Mouse (Mus musculus) brain, embryonic 14.5 days (tissue): ENCODE measurements around the gene Lrrc8e.

ENCODE experiments used
- CTCF ChIP-seq: fragments of 200-500 bp; IDR thresholded peaks from 2 replicates; pipeline ENCODE4 v1.5.1; 2012; ENCODE audit warnings: inconsistent platforms, mild to moderate bottlenecking, moderate library complexity, borderline replicate concordance; ENCODE audit not compliant: insufficient read depth, insufficient read length; ENCODE audit errors: extremely low read depth
- POLR2A ChIP-seq: fragments of 200-500 bp; IDR thresholded peaks from 2 replicates; pipeline ENCODE4 v1.6.1; 2012; ENCODE audit warnings: mild to moderate bottlenecking, inconsistent platforms, borderline replicate concordance; ENCODE audit not compliant: poor library complexity, insufficient read depth, insufficient read length, severe bottlenecking; ENCODE audit errors: extremely low read depth

- TF ChIP-seq CTCF (no peak), POLR2A (no peak)
Measured at GRCm38 (mm10) chr8:4257350-4257749, 30.7 kb downstream of the Lrrc8e start.
